In genomic region chr10:83996489-83996888, GRCm38 (mm10) we compare ENCODE assay signal across 10 mouse cellular contexts.
DNase-seq lines count a peak whose midpoint lies in the region; ATAC-seq and TF ChIP-seq lines count a peak whose summit lies in the region.
"Had no signal": no experiment of that assay in that cellular context is flagged by ENCODE, and none has a peak within 500 bp of the region (broad histone marks: within the 10 kb centered on the region; RNA-seq: fewer than 3 reads in every experiment).

No protein-coding gene starts in this region.

- ATAC-seq in heart, embryonic 12.5 days (ENCODE audit: insufficient number of reproducible peaks, low FRiP score), result no peak
- ATAC-seq in lung, postnatal 0 days, result no peak
- no peak for ATAC-seq in stomach, embryonic 16.5 days (ENCODE audit: insufficient read depth, low FRiP score)
- ATAC-seq: hindbrain, embryonic 16.5 days had no signal

- no peak overlapping the region for H3K9ac ChIP-seq in heart, embryonic 12.5 days
- H3K9ac ChIP-seq in lung, postnatal 0 days (replicated peaks; ENCODE audit: low read depth), result no peak overlapping the region
- H3K9ac ChIP-seq in stomach, embryonic 16.5 days (ENCODE audit: low read length), result no peak overlapping the region

- no peak for TF ChIP-seq EP300 in lung, postnatal 0 days (IDR thresholded peaks at IDR 0.05)

- no peaks in the 10 kb centered on the region for H3K9me3 ChIP-seq in heart, embryonic 12.5 days (replicated peaks)
- H3K9me3 ChIP-seq in lung, postnatal 0 days (ENCODE audit: low read length), result no peaks in the 10 kb centered on the region
- no peaks in the 10 kb centered on the region for H3K9me3 ChIP-seq in stomach, embryonic 16.5 days (replicated peaks; ENCODE audit: control insufficient read depth, low read length)

- no peaks in the 10 kb centered on the region for H3K27me3 ChIP-seq in heart, embryonic 12.5 days (replicated peaks)
- H3K27me3 ChIP-seq in lung, postnatal 0 days (replicated peaks; ENCODE audit: insufficient read depth, low read length), result no peaks in the 10 kb centered on the region
- H3K27me3 ChIP-seq in stomach, embryonic 16.5 days (ENCODE audit: control insufficient read depth, insufficient read depth, low read length), result no peaks in the 10 kb centered on the region

- peak overlapping the region; percentile 40; the same call in 1 of the 2 replicates for H3K27ac ChIP-seq in heart, embryonic 12.5 days (ENCODE audit: poor library complexity, severe bottlenecking)
- no peak overlapping the region for H3K27ac ChIP-seq in lung, postnatal 0 days (ENCODE audit: low read length)
- peak overlapping the region; percentile 99 for H3K27ac ChIP-seq in embryonic fibroblast, embryonic 13.5 days (ENCODE audit: insufficient read depth, low read length)
- peak overlapping the region; percentile 44; the same call in 1 of the 2 replicates for H3K27ac ChIP-seq in stomach, embryonic 16.5 days (ENCODE audit: low read length)
- H3K27ac ChIP-seq: left cerebral cortex, adult 2 months had no signal

- H3K4me3 ChIP-seq in heart, embryonic 12.5 days, result no peak overlapping the region
- no peak overlapping the region for H3K4me3 ChIP-seq in lung, postnatal 0 days (ENCODE audit: low read depth, low read length)
- no peak overlapping the region for H3K4me3 ChIP-seq in embryonic fibroblast, embryonic 13.5 days (ENCODE audit: insufficient read depth, low read length)
- H3K4me3 ChIP-seq in stomach, embryonic 16.5 days (replicated peaks; ENCODE audit: low read length), result no peak overlapping the region
- H3K4me3 ChIP-seq: left cerebral cortex, adult 2 months had no signal

- peaks cover 30% of the 10 kb centered on the region for H3K4me1 ChIP-seq in heart, embryonic 12.5 days (replicated peaks)
- peaks cover 4% of the 10 kb centered on the region; the same call in 1 of the 2 replicates for H3K4me1 ChIP-seq in lung, postnatal 0 days (ENCODE audit: insufficient read depth, low read depth, low read length)
- peaks cover 16% of the 10 kb centered on the region for H3K4me1 ChIP-seq in embryonic fibroblast, embryonic 13.5 days (ENCODE audit: control insufficient read depth, insufficient read depth, low read length)
- peaks cover 12% of the 10 kb centered on the region for H3K4me1 ChIP-seq in stomach, embryonic 16.5 days (ENCODE audit: control insufficient read depth, insufficient read depth, low read length)

- TF ChIP-seq CTCF in lung, postnatal 0 days (IDR thresholded peaks at IDR 0.05), result peak; percentile 63
- TF ChIP-seq CTCF in embryonic fibroblast, embryonic 13.5 days (IDR thresholded peaks at IDR 0.05; ENCODE audit: borderline replicate concordance, insufficient read depth, low read length), result no peak

- no peak for TF ChIP-seq POLR2A in embryonic fibroblast, embryonic 13.5 days (IDR thresholded peaks at IDR 0.05; ENCODE audit: low read depth, low read length)

- no peak for DNase-seq in heart, adult 18-20 months
- peak; percentile 27 for DNase-seq in lung, postnatal 0 days (ENCODE audit: low spot score)
- DNase-seq in lung, adult 18-20 months, result no peak
- no peak for DNase-seq in cerebellum, adult 9-11 months
- DNase-seq in natural killer cell, adult 2 months (ENCODE audit: low spot score in 2 of 2), result no peak

- 81% methylated on average over 2 of the region's 2 CpGs for WGBS in heart, embryonic 12.5 days
- 77% methylated on average over 2 of the region's 2 CpGs for WGBS in lung, postnatal 0 days
- WGBS in stomach, embryonic 16.5 days, result 72% methylated on average over 2 of the region's 2 CpGs

- no peaks in the 10 kb centered on the region for H3K36me3 ChIP-seq in heart, embryonic 12.5 days
- H3K36me3 ChIP-seq in lung, postnatal 0 days (ENCODE audit: insufficient read depth, low read length), result no peaks in the 10 kb centered on the region
- no peaks in the 10 kb centered on the region for H3K36me3 ChIP-seq in stomach, embryonic 16.5 days (ENCODE audit: control insufficient read depth, insufficient read depth, low read length)

- no peak overlapping the region for H3K4me2 ChIP-seq in heart, embryonic 12.5 days
- H3K4me2 ChIP-seq in lung, postnatal 0 days (replicated peaks; ENCODE audit: low read depth, low read length), result no peak overlapping the region
- no peak overlapping the region for H3K4me2 ChIP-seq in stomach, embryonic 16.5 days (ENCODE audit: low read depth, low read length)
